Mouse (Mus musculus) left cerebral cortex, postnatal 14 days (tissue): ENCODE data around the gene Alox5. TPM values are rescaled to one million over a fixed set of nuclear protein-coding genes. Genes with fewer than 3 reads are reported as not detected.

Source experiments
- total RNA-seq, 2 experiments: library from RNA; stranded (reverse); gene quantifications; 2 replicates each; pipeline ENCODE4 v1.2.3; 2021

Gene Alox5
- total RNA-seq, 2 experiments from 2014 or later: 1.3 to 3.0 TPM

Other genes with a start within 250 kb of the Alox5 start
- 1 to 10 TPM; 6.4 to 8.2 TPM for gene Zfand4, start 197.0 kb downstream of the Alox5 start, total RNA-seq
- gene March8, start 123.2 kb downstream of the Alox5 start, total RNA-seq: 10 to 100 TPM; 52.8 to 54.3 TPM
- not detected for gene Olfr211, start 27.9 kb upstream of the Alox5 start, total RNA-seq
- not detected for gene Olfr212, start 45.3 kb upstream of the Alox5 start, total RNA-seq
- not detected for gene Olfr213, start 77.3 kb upstream of the Alox5 start, total RNA-seq
- 1 to 10 TPM; 2.3 to 3.3 TPM for gene Gm5580, start 90.0 kb upstream of the Alox5 start, total RNA-seq
- gene Olfr214, start 93.1 kb upstream of the Alox5 start, total RNA-seq: not detected
- gene Olfr215, start 123.0 kb upstream of the Alox5 start, total RNA-seq: not detected
- 10 to 100 TPM; 25.2 to 29.6 TPM for gene Zfp422, start 167.8 kb upstream of the Alox5 start, total RNA-seq
- gene Depp1, start 189.4 kb upstream of the Alox5 start, total RNA-seq: 10 to 100 TPM in 1 of 2 experiments, 1 to 10 TPM in 1; 2.5 to 12.4 TPM
- 1 to 10 TPM; 4.3 to 5.0 TPM for gene Rassf4, start 212.8 kb upstream of the Alox5 start, total RNA-seq